In genomic region chr3:27283796-27284195, GRCm38 (mm10) we compare ENCODE assay signal across 8 mouse cellular contexts. TPM values are rescaled to one million over a fixed set of nuclear protein-coding genes. Genes with fewer than 3 reads are reported as not detected.
DNase-seq lines count a peak whose midpoint lies in the region; ATAC-seq and TF ChIP-seq lines count a peak whose summit lies in the region.

No protein-coding gene starts in this region.

- no peak overlapping the region for H3K9ac ChIP-seq in limb, embryonic 12.5 days (replicated peaks)
- no peak overlapping the region for H3K9ac ChIP-seq in forebrain, postnatal 0 days

- 64% methylated on average over 7 of the region's 7 CpGs for WGBS in limb, embryonic 12.5 days
- WGBS in limb, embryonic 10.5 days, result 66% methylated on average over 7 of the region's 7 CpGs
- WGBS in forebrain, postnatal 0 days, result 46% methylated on average over 7 of the region's 7 CpGs

- no peak for ATAC-seq in limb, embryonic 12.5 days (ENCODE audit: insufficient number of reproducible peaks, insufficient read depth, low FRiP score, low TSS enrichment, low read depth)
- ATAC-seq in forebrain, postnatal 0 days, result no peak
- no peak for ATAC-seq in activated CD4-positive, CD25-positive, alpha-beta regulatory T cell, adult 4 months

- peaks cover 24% of the 10 kb centered on the region; the same call in 1 of the 2 replicates for H3K27me3 ChIP-seq in limb, embryonic 12.5 days
- H3K27me3 ChIP-seq in limb, embryonic 10.5 days (ENCODE audit: low read depth, poor library complexity, severe bottlenecking), result peaks cover 24% of the 10 kb centered on the region; the same call in 1 of the 2 replicates
- no peaks in the 10 kb centered on the region for H3K27me3 ChIP-seq in forebrain, postnatal 0 days (ENCODE audit: insufficient read depth, low read length)

- no peak for TF ChIP-seq CTCF in forebrain, postnatal 0 days (IDR thresholded peaks at IDR 0.05; ENCODE audit: low read depth)

- H3K4me3 ChIP-seq in limb, embryonic 12.5 days (replicated peaks), result no peak overlapping the region
- H3K4me3 ChIP-seq in limb, embryonic 10.5 days, result no peak overlapping the region
- peak overlapping the region; percentile 37; the same call in 1 of the 2 replicates for H3K4me3 ChIP-seq in forebrain, postnatal 0 days (ENCODE audit: low read depth, low read length)

- H3K4me1 ChIP-seq in limb, embryonic 12.5 days (replicated peaks), result peaks cover 8% of the 10 kb centered on the region
- peaks cover 11% of the 10 kb centered on the region for H3K4me1 ChIP-seq in limb, embryonic 10.5 days
- no peaks in the 10 kb centered on the region for H3K4me1 ChIP-seq in forebrain, postnatal 0 days (ENCODE audit: insufficient read depth)

- intact Hi-C loops in left cerebral cortex, postnatal 10 days (cut with DNase I), result no loop called here

- no peaks in the 10 kb centered on the region for H3K36me3 ChIP-seq in limb, embryonic 12.5 days
- no peaks in the 10 kb centered on the region for H3K36me3 ChIP-seq in limb, embryonic 10.5 days
- no peaks in the 10 kb centered on the region for H3K36me3 ChIP-seq in forebrain, postnatal 0 days (ENCODE audit: insufficient read depth)

- H3K9me3 ChIP-seq in limb, embryonic 12.5 days, result no peaks in the 10 kb centered on the region
- no peaks in the 10 kb centered on the region for H3K9me3 ChIP-seq in limb, embryonic 10.5 days (replicated peaks)
- H3K9me3 ChIP-seq in forebrain, postnatal 0 days (ENCODE audit: low read length), result no peaks in the 10 kb centered on the region

- no peak for DNase-seq in limb, embryonic 10.5 days (ENCODE audit: low spot score)
- no peak for DNase-seq in forebrain, postnatal 0 days
- peak; percentile 38 to 49 for DNase-seq in kidney, postnatal 36 days
- DNase-seq in retina, embryonic 14.5 days (ENCODE audit: low spot score), result peak; percentile 26
- DNase-seq in T-cell, adult 2 months (ENCODE audit: low spot score), result no peak
- no peak for DNase-seq in left cerebral cortex, postnatal 10 days (ENCODE audit: extremely low spot score in 1 of 2, low spot score in 2 of 2)

- H3K27ac ChIP-seq in limb, embryonic 12.5 days, result no peak overlapping the region
- H3K27ac ChIP-seq in limb, embryonic 10.5 days, result no peak overlapping the region
- H3K27ac ChIP-seq in forebrain, postnatal 0 days (ENCODE audit: low read depth, low read length), result no peak overlapping the region

- peak overlapping the region; percentile 59; the same call in 1 of the 2 replicates for H3K4me2 ChIP-seq in limb, embryonic 12.5 days
- H3K4me2 ChIP-seq in forebrain, postnatal 0 days (ENCODE audit: low read depth), result peak overlapping the region; percentile 64

RNA-seq across cellular contexts. Expression of gene Tnfsf10, which starts 33.0 kb away (rescaled TPM):
- 0.05 TPM in 2 replicates for polyA plus RNA-seq in limb, embryonic 12.5 days (2016; fragmentation: Nextera tagmentation; extraction: Ambion mirVana)
- polyA plus RNA-seq in limb, embryonic 10.5 days (2016; fragmentation: Nextera tagmentation; extraction: Ambion mirVana), result not detected in 2 replicates
- total RNA-seq in forebrain, postnatal 0 days (2014; rRNA removed), result 0.69 and 0.76 TPM in 2 replicates
- 0.19 and 0.38 TPM in 2 replicates for polyA plus RNA-seq in forebrain, postnatal 0 days (2015; fragmentation: Nextera tagmentation; extraction: Ambion mirVana)
- 1 to 10 TPM in 1 of 2 experiments, under 1 TPM in 1; 0.94 to 1.6 TPM for total RNA-seq in left cerebral cortex, postnatal 10 days (2021)
- 10 to 100 TPM; 18.8 to 23.6 TPM for polyA plus RNA-seq in activated CD4-positive, CD25-positive, alpha-beta regulatory T cell, adult 4 months (2017; shearing (Covaris generic))

Comparison
In these comparisons a context has a peak if more than half of its experiments do, and no peak if none do; other contexts are left out.
1. DNase-seq: peak in kidney, postnatal 36 days (2 of 2) and retina, embryonic 14.5 days (single experiment); none in limb, embryonic 10.5 days (single experiment), forebrain, postnatal 0 days (single experiment), T-cell, adult 2 months (single experiment) and left cerebral cortex, postnatal 10 days (0 of 2).
2. RNA of gene Tnfsf10, which starts 33.0 kb away (polyA plus RNA-seq): 18.8 to 23.6 TPM in activated CD4-positive, CD25-positive, alpha-beta regulatory T cell, adult 4 months; 0.19 to 0.38 TPM in forebrain, postnatal 0 days, 0.05 TPM in limb, embryonic 12.5 days and not detected in limb, embryonic 10.5 days; every median in the first group is over 10 times any median in the second.